Mouse (Mus musculus): ENCODE data around the gene Mov10l1. TPM values are rescaled to one million over a fixed set of nuclear protein-coding genes. Genes with fewer than 3 reads are reported as not detected.
A peak's percentile ranks its signal among the peaks of the same experiment; 100 is the strongest.

Mov10l1 gene
- polyA plus RNA-seq, 1 experiment from 2014 or later, result not detected

- ATAC-seq, result no peak
- peaks cover 12% of the 10 kb centered on the region; the same call in 1 of the 2 replicates for H3K9me3 ChIP-seq
- no peaks in the 10 kb centered on the region for H3K27me3 ChIP-seq
- no peak overlapping the region for H3K27ac ChIP-seq
- H3K9ac ChIP-seq (replicated peaks), result no peak overlapping the region
- H3K4me2 ChIP-seq (replicated peaks), result no peak overlapping the region
- no peaks in the 10 kb centered on the region for H3K4me1 ChIP-seq (replicated peaks)
- no peak overlapping the region for H3K4me3 ChIP-seq (replicated peaks)
- H3K36me3 ChIP-seq, result no peaks in the 10 kb centered on the region
- WGBS, result 79% methylated on average over 5 of the region's 5 CpGs
Observed at GRCm38 (mm10) chr15:89044381-89044780, 61.7 kb downstream of the Mov10l1 start.

- Histone ChIP-seq H3K4me1 (replicated peaks) (no peaks in the 10 kb centered on the region), H3K9ac (replicated peaks) (no peak overlapping the region), H3K9me3 (peaks cover 12% of the 10 kb centered on the region; the same call in 1 of the 2 replicates), H3K4me2 (replicated peaks) (no peak overlapping the region), H3K36me3 (no peaks in the 10 kb centered on the region), H3K27ac (no peak overlapping the region), H3K4me3 (replicated peaks) (no peak overlapping the region), H3K27me3 (no peaks in the 10 kb centered on the region)
- ATAC-seq, result no peak
- WGBS, result 81% methylated on average over 4 of the region's 4 CpGs
Observed at GRCm38 (mm10) chr15:89046356-89046755, 63.6 kb downstream of the Mov10l1 start.

DNA sequence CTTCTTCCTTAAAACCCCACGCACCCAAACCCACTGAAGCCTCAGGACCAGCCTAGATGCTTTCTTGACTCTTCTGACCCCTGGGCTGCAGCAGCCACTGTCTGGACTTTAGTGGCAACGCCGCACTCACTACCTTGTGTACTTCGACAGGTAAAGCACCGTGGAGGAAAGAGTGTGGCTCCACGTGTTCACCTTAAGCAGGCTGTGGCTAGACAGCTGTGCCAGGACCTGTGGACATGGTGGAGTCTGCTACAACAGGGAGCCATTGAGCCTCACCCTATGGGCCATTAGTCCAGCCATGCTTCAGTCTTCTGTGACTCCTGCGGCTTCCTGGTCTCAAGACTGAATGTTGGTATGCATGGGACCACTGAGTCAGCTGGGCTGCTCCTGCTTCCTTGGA lies 72.0 kb downstream of the Mov10l1 start:
- H3K4me2 ChIP-seq (replicated peaks), result no peak overlapping the region
- H3K4me3 ChIP-seq (replicated peaks), result no peak overlapping the region
- no peak overlapping the region for H3K27ac ChIP-seq
- H3K27me3 ChIP-seq, result peaks cover 21% of the 10 kb centered on the region
- H3K9ac ChIP-seq (replicated peaks), result no peak overlapping the region
- ATAC-seq, result no peak
- peaks cover 5% of the 10 kb centered on the region for H3K4me1 ChIP-seq (replicated peaks)
- H3K9me3 ChIP-seq, result no peaks in the 10 kb centered on the region
- no peaks in the 10 kb centered on the region for H3K36me3 ChIP-seq
- 92% methylated on average over 7 of the region's 7 CpGs for WGBS

- Histone ChIP-seq H3K9me3 (no peaks in the 10 kb centered on the region), H3K4me1 (replicated peaks) (peaks cover 19% of the 10 kb centered on the region), H3K4me3 (replicated peaks) (peak overlapping the region; percentile 70), H3K27ac (no peak overlapping the region), H3K4me2 (replicated peaks) (peak overlapping the region; percentile 91), H3K36me3 (no peaks in the 10 kb centered on the region), H3K27me3 (peaks cover 39% of the 10 kb centered on the region), H3K9ac (replicated peaks) (peak overlapping the region; percentile 83)
- ATAC-seq, result no peak
- 37% methylated on average over 6 of the region's 6 CpGs for WGBS
Observed at GRCm38 (mm10) chr15:89058736-89059135, 76.0 kb downstream of the Mov10l1 start.

DNA sequence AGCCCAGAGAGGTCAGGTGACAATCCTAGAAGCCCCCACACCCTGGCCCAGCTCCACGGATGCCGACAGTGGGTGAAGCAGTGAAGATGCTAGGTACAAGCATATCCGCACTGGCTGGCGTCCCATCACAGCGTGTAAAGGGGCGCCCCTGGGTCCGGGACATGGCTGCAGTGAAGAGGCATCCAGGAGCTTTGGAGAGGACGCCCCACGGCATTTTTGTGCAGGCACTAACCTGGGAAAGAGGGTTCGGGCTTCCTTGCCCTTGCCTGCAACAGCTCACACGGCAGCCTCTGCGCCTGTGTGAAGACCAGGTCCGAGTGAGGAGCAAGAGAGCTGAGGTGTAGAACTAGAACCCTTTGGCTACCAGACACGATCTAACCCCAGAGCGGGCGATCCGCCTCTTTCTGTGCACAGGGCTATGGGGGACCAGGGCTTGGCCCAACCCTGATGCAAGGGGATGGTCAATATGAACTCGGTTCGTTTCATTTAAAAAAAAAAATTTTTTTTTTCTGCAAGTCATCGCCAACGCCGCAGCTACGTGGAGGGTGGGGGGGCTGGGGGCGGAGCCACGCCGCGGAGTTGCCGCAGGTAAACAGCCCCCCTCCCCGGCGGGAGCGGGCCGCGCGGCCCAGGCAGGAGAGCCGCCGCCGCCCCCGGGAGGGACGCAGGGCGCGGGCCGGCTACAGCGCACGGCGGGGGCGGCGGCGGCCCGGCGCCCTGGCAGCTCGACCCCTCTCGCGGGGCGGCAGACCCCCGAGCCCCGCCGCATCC lies 76.6 kb downstream of the Mov10l1 start, which contains the start of gene Panx2:
Gene Panx2, plus strand, starts transcription at position 574 of the 771 bp plus-strand sequence.
- H3K36me3 ChIP-seq, result no peaks in the 10 kb centered on the region
- H3K4me2 ChIP-seq (replicated peaks), result peak within 1 kb of the TSS; percentile 91
- peak within 1 kb of the TSS; percentile 67 for H3K27ac ChIP-seq
- peak within 1 kb of the TSS; percentile 83 for H3K9ac ChIP-seq (replicated peaks)
- WGBS, result 2% methylated on average over 29 of the region's 57 CpGs
- H3K27me3 ChIP-seq, result peaks cover 39% of the 10 kb centered on the region
- no peaks in the 10 kb centered on the region for H3K9me3 ChIP-seq
- H3K4me1 ChIP-seq (replicated peaks), result peaks cover 19% of the 10 kb centered on the region
- peak; percentile 62 for ATAC-seq
- peak within 1 kb of the TSS; percentile 70 for H3K4me3 ChIP-seq (replicated peaks)

- Histone ChIP-seq H3K27ac (peak overlapping the region; percentile 67), H3K4me3 (replicated peaks) (peak overlapping the region; percentile 70), H3K4me2 (replicated peaks) (peak overlapping the region; percentile 91), H3K9me3 (no peaks in the 10 kb centered on the region), H3K4me1 (replicated peaks) (peaks cover 19% of the 10 kb centered on the region), H3K36me3 (no peaks in the 10 kb centered on the region), H3K9ac (replicated peaks) (peak overlapping the region; percentile 83), H3K27me3 (peaks cover 43% of the 10 kb centered on the region)
- ATAC-seq, result peak; percentile 70
- 2% methylated on average over 31 of the region's 48 CpGs for WGBS
Observed at GRCm38 (mm10) chr15:89060032-89060681, 77.4 kb downstream of the Mov10l1 start.

DNA sequence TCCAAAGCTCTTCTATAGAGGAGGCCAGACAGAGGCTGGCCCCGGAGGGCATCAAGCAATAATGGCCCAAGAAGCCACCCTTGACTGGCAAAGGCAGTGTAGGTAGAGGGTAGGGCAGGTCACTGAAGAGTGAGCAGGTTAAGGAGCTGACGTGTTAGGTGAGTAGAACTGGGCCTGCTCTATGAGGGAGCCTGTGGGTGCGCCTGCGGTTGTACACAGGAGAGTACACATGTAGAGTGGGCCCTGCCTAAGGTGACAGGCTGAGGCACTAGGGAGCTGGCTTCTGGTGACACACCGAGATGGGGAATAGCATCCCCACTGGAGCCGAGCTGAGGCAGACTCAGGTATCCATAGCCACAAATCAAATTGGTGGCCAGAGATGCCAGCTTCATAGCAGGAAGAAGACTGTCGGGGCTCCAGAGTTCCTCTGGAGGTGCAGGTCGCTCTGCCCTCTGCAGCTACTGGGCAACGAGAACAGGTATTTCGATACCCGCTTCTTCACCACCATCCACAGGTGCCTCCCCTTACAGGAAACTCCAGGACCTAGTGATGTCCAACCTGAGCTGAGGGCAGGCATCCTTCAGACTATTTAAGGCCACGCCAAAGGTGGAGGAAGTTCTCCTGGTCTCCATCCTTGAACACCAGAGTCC lies 78.2 kb downstream of the Mov10l1 start:
- no peak overlapping the region for H3K27ac ChIP-seq
- H3K4me3 ChIP-seq (replicated peaks), result peak overlapping the region; percentile 70
- peak overlapping the region; percentile 91 for H3K4me2 ChIP-seq (replicated peaks)
- 88% methylated on average over 12 of the region's 12 CpGs for WGBS
- H3K4me1 ChIP-seq (replicated peaks), result peaks cover 19% of the 10 kb centered on the region
- ATAC-seq, result 0 out of 2 replicates have a peak, but pooled peaks have one; percentile 7
- peaks cover 51% of the 10 kb centered on the region for H3K27me3 ChIP-seq
- peak overlapping the region; percentile 83 for H3K9ac ChIP-seq (replicated peaks)
- H3K36me3 ChIP-seq, result no peaks in the 10 kb centered on the region
- no peaks in the 10 kb centered on the region for H3K9me3 ChIP-seq

DNA sequence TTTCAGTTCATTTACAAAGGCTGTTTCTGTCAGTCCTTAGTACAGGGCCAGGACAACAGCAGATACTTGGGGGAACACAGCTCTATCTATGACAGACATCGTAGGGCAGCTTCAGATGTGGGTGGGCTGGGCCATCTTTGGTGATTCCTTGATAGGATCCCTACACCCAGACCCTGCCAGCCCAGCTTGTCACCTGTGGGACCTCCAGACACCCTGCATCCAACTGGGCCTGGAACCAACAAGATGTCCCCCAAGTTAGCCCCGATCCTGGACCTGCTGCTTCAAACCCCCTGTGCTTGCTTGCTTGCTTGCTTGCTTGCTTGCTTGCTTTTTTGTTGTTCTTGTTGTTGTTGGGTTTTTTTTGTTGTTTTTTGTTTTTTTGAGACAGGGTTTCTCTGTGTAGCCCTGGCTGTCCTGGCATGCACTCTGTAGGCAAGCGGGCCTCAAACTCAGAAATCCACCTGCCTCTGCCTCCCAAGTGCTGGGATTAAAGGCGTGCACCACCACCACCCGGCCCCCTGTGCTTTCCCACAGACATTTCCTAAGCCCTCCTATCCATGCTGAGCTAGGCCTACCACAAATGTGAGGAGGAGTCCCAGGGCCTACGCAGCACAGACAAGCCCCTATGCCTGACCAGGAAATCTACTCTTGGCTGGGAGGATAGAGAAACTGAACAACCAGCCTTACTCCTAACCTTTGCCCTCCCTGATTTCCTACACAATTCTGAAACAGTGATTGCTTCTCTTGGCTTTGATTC lies 79.2 kb downstream of the Mov10l1 start:
- no peak overlapping the region for H3K4me2 ChIP-seq (replicated peaks)
- H3K4me1 ChIP-seq (replicated peaks), result peaks cover 19% of the 10 kb centered on the region
- H3K9ac ChIP-seq (replicated peaks), result no peak overlapping the region
- no peak overlapping the region for H3K4me3 ChIP-seq (replicated peaks)
- ATAC-seq, result no peak
- no peaks in the 10 kb centered on the region for H3K36me3 ChIP-seq
- H3K9me3 ChIP-seq, result no peaks in the 10 kb centered on the region
- 80% methylated on average over 6 of the region's 6 CpGs for WGBS
- H3K27ac ChIP-seq, result no peak overlapping the region
- H3K27me3 ChIP-seq, result peaks cover 57% of the 10 kb centered on the region

DNA sequence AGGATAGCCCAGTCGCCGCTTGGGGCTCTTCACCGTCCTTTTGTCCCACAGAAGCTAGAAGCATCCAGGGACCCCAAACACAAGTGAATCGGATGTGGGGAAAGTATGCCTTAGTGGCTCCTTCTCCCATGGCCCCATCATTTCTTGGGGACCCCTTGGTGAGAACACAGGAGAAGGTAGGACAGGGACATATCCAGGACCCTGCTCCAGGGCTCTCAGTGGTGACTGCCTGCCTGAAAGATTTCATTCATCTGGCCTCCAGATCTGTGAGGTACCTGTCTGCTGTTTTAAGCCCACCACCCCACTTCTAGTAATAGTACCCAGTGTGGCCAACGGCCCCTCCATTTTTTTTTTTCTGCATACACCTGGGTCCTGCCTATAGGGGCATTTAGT lies 79.8 kb downstream of the Mov10l1 start:
- peaks cover 62% of the 10 kb centered on the region for H3K27me3 ChIP-seq
- H3K36me3 ChIP-seq, result no peaks in the 10 kb centered on the region
- no peak overlapping the region for H3K9ac ChIP-seq (replicated peaks)
- WGBS, result 88% methylated on average over 5 of the region's 5 CpGs
- H3K4me1 ChIP-seq (replicated peaks), result peaks cover 22% of the 10 kb centered on the region
- no peak for ATAC-seq
- H3K27ac ChIP-seq, result no peak overlapping the region
- no peak overlapping the region for H3K4me3 ChIP-seq (replicated peaks)
- H3K9me3 ChIP-seq, result no peaks in the 10 kb centered on the region
- H3K4me2 ChIP-seq (replicated peaks), result no peak overlapping the region

DNA sequence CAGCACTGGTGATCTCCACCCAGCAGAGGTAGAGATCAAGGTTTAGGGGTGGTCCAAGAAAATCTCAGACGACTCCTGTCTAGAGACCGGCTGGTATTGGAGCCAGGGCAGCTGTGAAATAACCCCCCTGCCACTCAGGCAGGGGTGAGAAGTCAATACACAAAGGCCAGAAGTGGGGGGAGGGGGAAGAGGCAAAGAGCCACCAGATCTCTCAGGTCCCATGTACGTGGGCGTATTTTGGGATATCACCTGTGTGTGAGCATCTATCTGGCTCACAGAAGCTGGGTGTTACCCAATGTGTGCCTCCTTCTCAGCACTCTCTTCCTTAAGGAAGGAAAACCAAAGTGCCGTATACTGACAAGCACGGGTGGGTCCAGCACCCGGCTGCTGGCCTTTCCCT lies 80.3 kb downstream of the Mov10l1 start:
- no peak for ATAC-seq
- Histone ChIP-seq H3K4me1 (replicated peaks) (peaks cover 22% of the 10 kb centered on the region), H3K4me2 (replicated peaks) (no peak overlapping the region), H3K9ac (replicated peaks) (no peak overlapping the region), H3K27ac (no peak overlapping the region), H3K4me3 (replicated peaks) (no peak overlapping the region), H3K36me3 (peaks cover 3% of the 10 kb centered on the region), H3K27me3 (peaks cover 64% of the 10 kb centered on the region), H3K9me3 (no peaks in the 10 kb centered on the region)
- 84% methylated on average over 7 of the region's 7 CpGs for WGBS

DNA sequence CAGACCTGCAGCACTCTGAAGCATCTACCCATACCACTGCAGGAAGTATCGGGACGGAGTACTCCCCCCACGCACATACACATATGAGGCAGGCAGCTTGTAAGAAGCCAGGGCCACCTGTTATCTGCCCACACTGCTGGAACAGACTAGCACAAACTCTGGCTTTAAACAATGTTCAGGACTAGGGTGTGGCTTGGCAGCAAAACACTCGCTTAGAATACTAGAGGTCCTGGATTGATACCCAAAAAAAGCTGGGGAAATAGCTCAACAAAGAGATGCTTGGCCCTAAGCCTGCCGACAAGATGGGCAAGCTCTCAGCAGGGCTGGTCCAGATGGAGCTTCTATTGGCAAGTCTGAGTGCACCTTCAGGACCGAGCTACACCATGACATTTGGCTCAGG lies 80.8 kb downstream of the Mov10l1 start:
- Histone ChIP-seq H3K27me3 (peaks cover 64% of the 10 kb centered on the region), H3K4me2 (replicated peaks) (no peak overlapping the region), H3K9me3 (no peaks in the 10 kb centered on the region), H3K27ac (no peak overlapping the region), H3K36me3 (peaks cover 8% of the 10 kb centered on the region), H3K9ac (replicated peaks) (no peak overlapping the region), H3K4me1 (replicated peaks) (peaks cover 22% of the 10 kb centered on the region), H3K4me3 (replicated peaks) (no peak overlapping the region)
- 77% methylated on average over 6 of the region's 6 CpGs for WGBS
- no peak for ATAC-seq
